Mouse (Mus musculus) right cerebral cortex, adult 18-20 months (tissue): ENCODE data around the gene Stra8.

Source experiments
- DNase-seq: peaks from one replicate; pipeline ENCODE4 v3.0.0; 2022; ENCODE audit warnings: mixed read lengths

Gene Stra8

DNA sequence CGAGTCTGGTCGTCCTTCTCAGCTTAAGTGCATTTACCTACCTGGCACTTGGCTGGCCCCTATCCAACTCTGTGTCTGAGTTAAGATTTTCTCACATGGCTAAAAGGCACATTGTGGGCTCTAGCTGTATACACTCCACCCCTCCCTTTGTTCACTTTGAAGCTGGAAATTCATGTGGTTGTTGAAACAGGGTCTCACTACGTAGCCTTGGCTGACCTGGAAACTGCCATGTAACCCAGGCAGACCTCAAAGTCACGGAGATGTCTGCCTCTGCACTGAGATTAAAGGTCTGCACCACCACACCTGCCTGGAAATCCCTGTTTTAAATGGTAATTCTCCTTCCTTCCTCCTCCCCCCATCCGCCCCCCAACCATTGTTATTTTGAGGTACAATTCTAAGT is 23.5 kb downstream of the Stra8 start:
- DNase-seq = no peak

DNA sequence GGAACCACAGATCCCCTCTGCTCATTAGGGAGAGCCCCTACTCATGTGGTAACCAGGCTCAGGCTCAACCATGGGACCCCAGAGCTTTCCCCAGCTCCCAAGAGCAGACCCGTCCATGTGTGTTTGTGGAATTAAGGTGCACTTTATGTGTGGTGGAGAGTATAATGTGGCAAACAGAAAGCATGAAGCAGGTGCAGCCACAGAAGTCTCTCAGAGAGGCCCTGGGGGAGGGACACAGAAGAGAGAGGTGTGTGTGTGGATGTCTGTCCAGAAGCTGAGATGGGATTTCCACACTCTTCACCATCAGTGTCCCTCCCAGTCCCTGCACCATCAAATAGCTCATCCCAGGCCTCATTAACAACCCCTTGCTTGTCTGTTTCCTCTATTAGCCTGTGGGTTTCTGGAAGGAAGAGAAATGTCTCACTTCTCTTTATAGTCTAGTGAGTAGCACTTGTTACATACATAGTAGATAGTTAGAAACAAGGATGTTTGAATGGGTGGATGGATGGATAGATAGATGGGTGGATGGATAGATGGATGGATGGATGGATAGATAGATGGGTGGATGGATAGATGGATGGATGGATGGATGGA is 26.6 kb downstream of the Stra8 start:
- no peak for DNase-seq

DNA sequence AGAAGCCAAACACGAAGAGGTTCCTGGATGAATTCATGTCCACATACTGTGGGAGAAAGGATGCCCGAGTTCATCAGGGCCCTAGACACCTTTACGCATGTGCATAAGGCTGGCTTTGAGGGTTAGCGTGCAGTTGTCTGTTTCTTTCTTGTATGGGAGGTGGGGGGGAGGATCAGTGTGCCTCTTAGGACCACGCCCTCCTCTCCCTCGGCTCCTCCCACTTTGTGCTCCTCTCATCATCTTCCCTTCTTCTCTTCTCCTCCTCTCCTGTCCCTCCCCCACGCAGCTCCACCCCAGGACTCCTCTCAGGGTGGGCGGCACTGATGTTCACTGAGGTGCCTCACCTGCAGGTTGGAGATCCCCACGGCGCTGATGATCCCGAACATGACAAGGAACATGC is 28.5 kb downstream of the Stra8 start:
- DNase-seq = peak; percentile 18

DNA sequence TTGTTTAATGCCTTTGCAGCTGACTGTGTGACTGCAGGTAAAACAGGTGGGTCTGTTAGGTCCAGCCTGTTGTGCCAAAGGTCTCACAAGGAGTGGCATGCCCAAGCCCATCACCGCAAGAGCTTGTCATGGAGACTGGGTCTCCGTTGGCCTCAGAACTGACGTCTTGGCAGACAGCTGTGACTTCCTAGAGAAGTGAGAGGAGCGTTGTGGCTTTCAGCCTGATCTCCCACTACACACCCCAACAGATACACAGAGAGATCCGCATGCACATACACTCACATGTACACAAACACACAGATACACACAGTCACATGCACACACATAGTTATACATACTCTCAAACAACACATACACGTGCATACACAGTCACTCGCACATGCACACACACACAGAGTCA is 31.6 kb downstream of the Stra8 start:
- DNase-seq = no peak

DNA sequence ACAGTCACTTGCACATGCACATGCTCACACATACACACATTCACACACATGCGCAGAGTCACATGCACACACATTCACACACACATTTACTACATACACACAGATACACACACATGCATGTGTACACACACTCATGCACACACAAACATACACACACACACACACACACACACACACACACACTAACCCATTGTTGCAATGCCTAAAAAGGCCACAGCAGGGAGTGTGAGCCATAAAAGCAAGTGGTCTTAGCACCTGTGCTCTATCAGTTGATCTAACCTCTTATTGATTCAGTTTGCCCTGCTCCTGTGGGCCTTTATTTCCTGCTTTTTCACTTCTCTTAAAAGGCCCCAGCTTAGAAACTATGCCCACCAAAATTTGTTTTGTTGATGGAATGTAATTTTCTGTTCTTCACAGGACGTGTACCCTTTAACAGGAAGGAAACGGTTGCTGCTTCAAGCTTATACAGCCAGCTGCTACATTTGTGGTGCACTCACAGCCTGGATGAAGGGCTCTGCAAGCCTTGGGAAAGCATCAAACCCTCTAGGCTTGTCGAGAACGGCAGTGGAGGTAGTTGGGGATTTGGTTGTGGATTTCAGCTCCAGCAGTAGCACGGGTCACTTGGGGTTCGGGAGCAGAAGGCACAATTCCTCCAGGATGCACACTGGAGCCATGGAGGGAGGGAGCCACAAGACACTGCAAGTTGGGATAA is 32.1 kb downstream of the Stra8 start:
- no peak for DNase-seq

DNA sequence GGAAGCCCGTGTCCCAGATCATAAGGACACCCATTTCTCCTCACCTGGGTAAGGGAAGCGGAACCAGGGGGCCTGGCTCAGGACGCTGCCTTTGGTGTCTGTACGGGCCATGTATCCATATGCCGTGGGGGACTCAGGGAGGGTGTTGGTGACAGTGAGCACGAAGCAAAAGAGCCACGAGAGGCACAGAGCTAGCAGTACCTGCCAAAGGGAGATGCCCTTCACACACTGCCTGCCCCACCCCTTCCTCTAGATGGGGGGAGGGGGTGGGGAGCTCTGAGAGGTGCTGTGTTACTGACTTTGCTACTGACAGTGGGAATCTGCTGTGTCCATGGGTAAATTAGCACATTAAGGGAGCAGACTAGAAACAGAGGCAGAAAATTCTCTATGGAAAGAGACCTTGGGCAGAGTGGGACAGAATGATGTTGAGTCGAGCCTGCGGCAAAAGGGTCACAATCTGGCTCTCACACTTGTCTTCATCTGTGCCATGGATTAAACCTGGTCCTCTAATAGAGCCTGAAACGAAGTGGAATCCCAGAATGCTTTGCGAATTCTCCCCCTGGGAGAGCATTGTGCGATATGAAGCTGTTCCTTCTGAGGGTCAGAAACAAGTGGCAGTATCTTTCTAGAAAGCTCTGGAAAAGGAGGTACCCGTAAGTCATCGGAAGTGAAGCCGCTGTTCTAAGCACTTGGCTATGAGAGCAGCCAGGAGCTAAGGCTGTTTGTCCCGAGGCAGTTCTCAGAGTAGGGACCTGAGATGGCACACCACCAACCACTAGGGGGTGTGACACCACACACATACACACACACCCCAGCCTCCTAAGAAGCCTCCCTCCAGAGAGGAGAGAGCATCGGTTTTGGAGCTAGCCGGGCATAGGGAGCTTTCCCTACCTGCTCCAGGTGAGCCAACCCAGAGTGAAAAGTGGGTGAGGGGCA is 35.2 kb downstream of the Stra8 start:
- DNase-seq = no peak

DNA sequence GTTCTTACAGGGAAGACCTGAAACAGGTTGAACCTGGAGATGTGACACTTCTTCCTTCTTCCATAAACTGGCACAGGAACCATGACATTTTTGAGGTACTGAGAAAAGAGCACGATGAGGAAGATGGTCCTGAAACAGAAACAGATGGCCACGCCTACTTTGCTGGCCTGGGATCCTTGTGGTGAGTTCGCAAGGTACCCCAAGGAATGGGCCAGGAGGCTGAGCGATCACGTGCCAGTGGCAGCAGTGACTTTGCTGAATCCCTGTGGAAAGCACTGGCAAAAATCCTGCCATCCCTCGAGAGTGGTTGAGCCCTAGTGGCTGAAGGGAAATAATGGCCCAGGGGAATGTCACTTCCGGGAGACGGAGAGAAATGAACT is 35.9 kb downstream of the Stra8 start:
- DNase-seq = no peak

DNA sequence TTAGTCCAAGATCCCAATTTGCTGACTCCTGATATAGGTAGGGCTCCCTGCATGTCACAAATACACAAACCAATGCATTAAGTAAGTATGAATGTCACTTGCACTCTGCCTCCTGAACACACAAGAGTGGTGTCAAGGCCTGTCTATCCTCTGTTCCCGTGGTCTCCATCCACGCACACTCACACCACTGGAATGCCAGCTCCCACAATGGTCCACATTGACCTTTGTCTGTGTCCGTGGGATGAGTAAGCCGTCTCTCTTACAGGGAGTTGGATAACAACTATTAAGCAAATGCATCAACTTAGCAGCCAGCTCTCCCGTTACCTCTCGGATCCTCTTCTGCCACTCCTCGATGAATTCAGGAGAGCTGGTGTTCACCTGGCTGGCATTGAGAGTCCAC is 39.2 kb downstream of the Stra8 start:
- no peak for DNase-seq

DNA sequence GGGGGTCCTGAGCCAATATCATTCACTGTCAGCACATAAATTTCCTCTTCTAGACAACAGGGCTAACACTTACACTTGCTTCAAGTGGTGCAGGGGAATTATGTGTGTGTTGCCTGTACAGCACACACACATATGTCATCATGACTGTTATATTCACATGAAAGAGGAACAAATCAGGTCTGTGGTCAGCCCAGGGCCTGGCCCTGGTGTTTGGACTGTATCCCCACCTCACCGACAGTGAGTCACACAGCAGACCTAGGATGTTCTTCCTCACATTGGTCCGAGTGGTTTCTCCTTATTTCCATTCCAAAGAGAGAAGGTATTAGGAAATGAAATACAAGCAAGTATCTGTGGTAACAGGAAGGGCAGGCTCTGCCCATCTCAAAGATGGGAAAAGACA is 44.6 kb downstream of the Stra8 start:
- DNase-seq = no peak

DNA sequence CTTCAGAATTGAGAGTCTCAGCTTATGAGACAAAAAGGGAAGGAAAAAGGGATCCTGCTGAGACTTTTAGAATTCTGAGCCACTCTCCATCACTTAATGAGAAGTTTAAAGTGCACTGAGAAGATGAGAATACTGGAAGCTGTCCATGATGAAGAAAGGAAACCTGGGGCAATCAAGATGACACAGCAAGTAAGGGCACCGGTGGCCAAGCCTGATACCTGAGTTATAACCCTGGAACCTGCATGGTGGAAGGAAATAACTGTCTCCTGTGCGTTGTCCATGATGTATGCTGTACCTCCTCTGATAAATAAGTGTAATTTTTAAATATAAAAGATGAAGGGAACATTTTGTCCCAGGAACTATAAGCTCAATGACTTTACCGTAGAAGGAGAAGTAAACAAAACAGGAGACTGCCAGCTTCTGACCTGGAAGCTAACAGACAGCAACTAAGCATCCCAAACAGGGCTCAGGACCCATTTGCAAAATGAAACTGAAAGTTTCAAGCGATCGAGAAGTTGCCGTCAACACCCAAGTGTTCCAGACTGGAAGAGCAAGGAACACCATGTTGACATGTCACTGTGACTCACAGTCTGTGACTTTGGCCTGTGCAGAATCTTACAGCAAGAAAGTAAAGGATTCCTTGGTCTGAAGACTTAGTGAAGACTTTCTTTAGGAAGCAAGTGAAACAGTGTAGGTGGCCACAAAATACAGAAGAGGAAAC is 46.0 kb downstream of the Stra8 start:
- no peak for DNase-seq

DNA sequence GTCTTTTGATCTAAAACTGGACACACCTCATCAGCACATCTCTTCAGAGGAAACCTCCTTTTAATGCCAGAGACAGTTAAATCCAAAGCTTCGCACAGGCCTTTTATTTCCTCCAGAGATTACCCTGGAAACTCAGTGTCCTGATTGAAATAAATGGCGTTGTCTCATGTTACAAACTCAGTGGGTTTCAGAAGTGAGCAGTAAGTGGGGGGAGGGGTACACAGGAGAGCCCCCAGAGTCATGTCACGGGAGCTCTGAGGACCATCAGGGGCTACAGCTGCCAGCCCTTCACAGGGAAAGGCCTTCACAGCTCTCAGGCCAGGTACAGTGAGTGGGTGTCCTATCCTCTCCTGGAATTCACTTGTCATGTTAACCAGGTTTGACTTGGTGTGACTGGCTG is 51.2 kb downstream of the Stra8 start:
- DNase-seq = no peak

DNA sequence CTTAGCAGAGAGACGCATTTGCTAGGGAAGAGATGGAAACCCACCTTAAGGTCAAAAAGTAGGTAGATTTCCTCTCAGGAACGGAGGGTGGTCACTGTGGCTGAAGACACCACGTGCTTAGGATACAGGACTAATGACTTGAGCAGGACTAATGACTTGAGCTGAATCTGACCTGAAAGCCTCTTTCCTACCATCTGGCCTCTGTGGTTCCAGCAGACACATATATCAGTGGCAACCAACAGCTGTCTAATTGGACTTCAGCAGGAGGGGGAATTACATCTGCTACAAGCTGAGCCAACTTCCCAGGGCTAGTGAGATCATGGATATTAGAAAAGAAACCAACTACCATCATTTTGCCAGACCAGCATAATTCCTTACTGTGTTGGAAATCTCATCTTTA is 59.3 kb downstream of the Stra8 start:
- no peak for DNase-seq

DNA sequence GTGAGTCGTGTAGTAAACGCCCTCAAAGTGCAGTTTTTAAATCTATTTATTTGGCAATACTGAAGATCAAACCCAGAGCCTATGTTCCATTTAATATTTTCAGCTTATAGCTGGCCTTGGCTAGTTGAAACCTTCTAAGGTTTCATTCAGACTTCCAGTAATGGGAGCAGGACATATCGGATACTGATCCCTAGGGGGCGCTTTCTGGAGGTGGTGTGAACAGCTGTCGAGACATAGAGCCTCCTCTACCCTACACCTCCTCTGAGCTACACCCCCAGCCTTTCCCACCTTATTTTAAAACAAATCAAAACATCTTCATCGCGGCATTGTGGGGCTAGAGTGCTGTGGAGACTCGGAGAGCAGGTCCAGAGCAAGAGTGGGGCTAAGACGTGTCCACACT is 60.7 kb downstream of the Stra8 start:
- DNase-seq = no peak

DNA sequence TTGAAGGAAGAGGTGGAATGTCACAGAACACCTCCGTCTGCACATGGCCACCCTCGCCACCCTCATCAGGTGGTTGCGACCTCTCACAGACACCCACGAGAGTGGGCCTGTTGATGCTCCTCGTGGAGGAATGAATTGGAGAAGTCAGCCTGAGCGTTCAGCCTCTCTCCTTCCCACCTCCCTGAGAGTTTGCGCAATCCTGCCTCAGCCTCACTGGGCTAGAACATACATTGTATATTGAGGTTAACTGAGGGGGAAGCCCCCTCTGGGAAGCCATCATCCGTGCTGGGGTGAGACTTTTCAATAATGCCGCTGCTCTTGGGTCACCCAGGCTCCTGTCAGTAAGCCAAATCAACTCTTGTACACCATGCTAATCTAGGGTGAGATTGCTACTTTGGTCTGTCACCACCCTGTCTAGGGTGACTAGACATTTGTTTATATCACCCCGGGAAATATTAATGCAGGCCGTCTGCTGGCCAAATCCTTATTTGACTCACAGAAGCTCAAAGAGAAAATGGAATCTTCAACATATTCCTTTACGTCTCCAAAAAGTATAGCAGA is 67.2 kb downstream of the Stra8 start:
- DNase-seq = no peak

DNA sequence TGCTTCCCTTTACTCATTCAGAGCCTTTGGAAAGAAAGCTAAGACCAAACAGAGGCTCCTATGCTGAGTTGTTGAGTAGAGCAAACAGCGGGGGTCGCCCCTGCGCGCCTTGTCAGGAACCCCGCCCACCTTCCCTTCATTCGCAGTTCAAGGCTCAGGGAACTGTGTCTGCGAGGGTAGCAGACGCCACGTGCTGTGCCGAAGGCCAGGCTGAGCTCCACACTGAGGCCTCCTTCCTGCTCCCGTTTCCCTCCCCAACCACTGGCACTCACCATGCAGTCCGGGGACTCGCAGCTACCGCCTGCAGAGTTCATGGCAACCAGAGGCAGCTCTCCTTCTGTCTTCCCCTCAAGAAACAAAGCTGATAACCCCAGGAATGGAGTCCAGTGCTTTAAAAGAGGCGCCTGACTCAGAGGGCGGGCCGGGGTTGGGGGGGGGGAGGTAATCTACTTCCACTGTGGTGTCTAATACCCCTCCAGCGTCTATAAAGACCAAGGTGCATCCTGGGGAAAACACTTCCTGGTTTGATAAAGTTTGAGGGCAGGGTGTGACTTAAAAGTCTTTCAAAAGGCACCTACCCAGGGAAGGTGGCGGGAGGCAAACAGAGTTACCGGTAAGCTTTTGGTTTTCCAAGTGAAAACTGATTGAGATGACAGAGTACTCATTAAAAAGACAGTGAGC is 68.3 kb downstream of the Stra8 start, which contains the start of gene Slc23a4:
Gene Slc23a4 (minus strand): TSS at position 324 of the 681 bp plus-strand sequence.
- no peak for DNase-seq
